Mouse (Mus musculus) ovary, adult 10 weeks (tissue): ENCODE measurements around the gene 2310007B03Rik. TPM values are rescaled to one million over a fixed set of nuclear protein-coding genes. Genes with fewer than 3 reads are reported as not detected.

Experiments used
- polyA plus RNA-seq: library from polyadenylated mRNA; stranded (reverse); fragments of 350-450 nt; fragmentation: Illumina TruSeq; extraction: RNeasy Lipid Tissue Mini Kit (QIAGEN cat#74804); gene quantifications from one replicate; pipeline ENCODE4 v1.2.3, GENCODE M21; 2014

The 2310007B03Rik gene
- 0.26 TPM for polyA plus RNA-seq

DNA sequence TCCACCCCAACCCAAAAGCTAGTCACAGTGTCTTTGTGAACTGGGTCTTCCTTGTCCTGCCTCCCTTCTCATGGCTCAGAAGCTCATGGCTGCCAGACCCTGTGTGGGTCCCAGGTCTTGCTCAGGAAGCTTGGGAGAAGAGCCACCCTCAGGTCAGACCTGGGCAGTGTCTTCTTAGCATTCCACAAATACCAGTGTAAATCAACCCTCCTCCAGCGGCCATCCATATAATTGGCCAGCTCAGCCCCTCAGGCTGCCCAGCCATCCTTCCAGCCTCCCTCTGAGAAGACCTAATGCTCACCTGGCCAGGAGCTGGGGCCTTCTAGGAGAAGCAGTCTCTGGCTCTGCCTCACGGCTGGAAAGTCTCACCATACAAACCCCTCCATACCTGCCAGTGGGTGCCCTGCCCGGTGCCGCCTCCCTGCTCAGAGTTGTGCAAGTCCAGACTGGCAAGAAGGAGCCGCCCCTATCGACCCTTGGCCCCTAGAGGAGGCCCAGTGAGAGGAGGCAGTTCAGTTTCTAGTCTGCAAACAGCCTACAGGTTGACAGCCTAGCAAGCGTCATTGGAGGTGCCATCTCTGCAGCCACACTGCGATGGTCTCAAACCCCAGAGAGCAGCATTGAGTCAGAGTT is at the start of gene 2310007B03Rik:
Gene 2310007B03Rik, minus strand, starts transcription at position 448 of the 633 bp plus-strand sequence.

DNA sequence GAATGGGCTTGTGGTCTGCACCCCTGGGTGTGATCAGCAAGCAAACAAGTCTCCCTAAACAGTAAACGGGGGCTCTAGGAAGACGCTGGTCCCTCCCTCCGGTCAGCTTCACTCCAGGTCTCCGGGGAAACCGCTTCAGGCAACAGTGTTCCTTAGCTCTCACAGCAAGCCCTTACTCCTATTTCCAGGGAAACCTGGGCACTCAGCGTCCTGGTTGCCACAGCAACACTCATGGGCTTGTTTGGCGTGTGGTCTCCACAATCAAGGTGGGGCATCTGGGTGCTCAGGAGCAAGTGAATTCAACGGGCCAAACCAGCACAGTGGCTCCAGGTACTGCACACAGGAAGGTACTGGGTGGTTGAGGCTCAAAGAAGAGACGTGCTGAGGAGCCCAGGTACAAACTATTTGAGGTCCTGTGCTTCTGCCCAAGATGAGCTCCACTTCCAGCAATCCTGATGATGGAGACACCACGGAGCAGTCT is 7.6 kb upstream of the 2310007B03Rik start, which contains the start of gene Crocc2:
Gene Crocc2, plus strand, starts transcription at position 431 of the 481 bp plus-strand sequence.

DNA sequence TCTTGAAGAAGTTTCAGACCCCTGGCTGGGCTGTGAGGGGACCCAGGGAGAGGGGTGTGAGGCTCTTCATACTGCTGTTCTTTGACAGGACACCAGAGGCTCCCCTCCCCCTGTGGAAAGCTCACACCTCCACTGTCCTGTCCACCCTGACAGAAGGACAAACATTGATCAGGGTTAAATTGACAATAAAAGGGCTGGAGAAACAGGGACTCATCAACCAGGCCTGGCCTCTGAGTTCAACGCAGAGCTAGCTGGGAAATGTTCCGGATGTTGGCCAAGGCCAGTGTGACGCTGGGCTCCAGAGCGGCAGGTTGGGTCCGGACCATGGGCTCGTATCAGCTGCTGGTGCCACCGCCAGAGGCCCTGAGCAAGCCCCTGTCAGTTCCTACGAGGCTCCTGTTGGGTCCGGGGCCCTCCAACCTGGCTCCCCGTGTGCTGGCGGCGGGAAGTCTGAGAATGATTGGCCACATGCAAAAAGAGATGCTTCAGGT is 25.7 kb downstream of the 2310007B03Rik start, which contains the start of gene Agxt:
Gene Agxt, plus strand, starts transcription at position 205 of the 491 bp plus-strand sequence.

DNA sequence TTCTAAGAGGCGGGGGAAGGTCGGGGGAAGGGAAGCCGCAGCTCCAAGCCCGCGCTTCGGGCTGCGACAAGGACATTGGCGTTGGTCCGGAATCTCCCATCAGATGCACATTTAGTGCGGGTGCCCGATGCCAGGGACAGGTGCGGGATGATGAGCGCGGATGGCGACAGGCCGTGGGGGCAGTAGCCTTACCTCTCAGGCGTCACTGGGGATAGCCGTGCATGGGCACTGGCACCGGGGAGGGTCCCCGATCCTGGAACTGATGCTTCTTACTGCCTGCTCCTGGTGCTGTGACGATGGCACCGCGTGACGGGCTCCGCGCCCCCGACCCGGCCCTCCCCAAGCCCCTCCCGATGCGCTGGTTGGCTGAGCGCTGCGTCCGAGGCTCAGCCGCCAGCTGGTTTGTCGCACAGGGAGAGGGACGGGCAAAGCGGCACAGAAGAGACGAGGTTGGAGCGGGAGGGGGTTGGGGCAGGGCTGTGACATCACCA is 59.1 kb downstream of the 2310007B03Rik start, which contains the start of gene Kif1a:
Gene Kif1a, minus strand, starts transcription at position 381 of the 491 bp plus-strand sequence.

Other genes starting within 250 kb of the 2310007B03Rik start
- 2.4 TPM for gene Capn10, start 226.6 kb downstream of the 2310007B03Rik start, polyA plus RNA-seq
- gene Gpr35, start 210.1 kb downstream of the 2310007B03Rik start, polyA plus RNA-seq: 1.8 TPM
- not detected for gene Aqp12, start 154.6 kb downstream of the 2310007B03Rik start, polyA plus RNA-seq
- 0.51 TPM for gene Kif1a, start 59.0 kb downstream of the 2310007B03Rik start, polyA plus RNA-seq
- not detected for gene Agxt, start 25.7 kb downstream of the 2310007B03Rik start, polyA plus RNA-seq
- 0.11 TPM for gene Crocc2, start 7.8 kb upstream of the 2310007B03Rik start, polyA plus RNA-seq
- 34.8 TPM for gene Sned1, start 74.9 kb upstream of the 2310007B03Rik start, polyA plus RNA-seq
- gene Mterf4, start 145.0 kb upstream of the 2310007B03Rik start, polyA plus RNA-seq: 16.5 TPM
- 134 TPM for gene Ppp1r7, start 181.9 kb upstream of the 2310007B03Rik start, polyA plus RNA-seq
- 4.4 TPM for gene Pask, start 182.5 kb upstream of the 2310007B03Rik start, polyA plus RNA-seq
- not detected for gene Ano7, start 213.0 kb upstream of the 2310007B03Rik start, polyA plus RNA-seq